Mouse (Mus musculus): ENCODE results near the gene Dhx30. TPM values are rescaled to one million over a fixed set of nuclear protein-coding genes. Genes with fewer than 3 reads are reported as not detected.
A peak's percentile ranks its signal among the peaks of the same experiment; 100 is the strongest.
"Not testable (repeated sequence)": the region's sequence is repeated elsewhere in the genome, so short reads cannot be mapped to it uniquely, and the experiment has no call there.

Gene Dhx30
- polyA plus RNA-seq, 1 experiment from 2014 or later = 137 TPM

- Histone ChIP-seq H3K4me1 (no peaks in the 10 kb centered on the region), H3K27ac (replicated peaks) (no peak overlapping the region), H3K9me3 (replicated peaks) (no peaks in the 10 kb centered on the region), H3K4me2 (replicated peaks) (no peak overlapping the region), H3K27me3 (no peaks in the 10 kb centered on the region), H3K36me3 (peaks cover 92% of the 10 kb centered on the region), H3K4me3 (replicated peaks) (no peak overlapping the region), H3K9ac (no peak overlapping the region)
- ATAC-seq (ENCODE audit: insufficient number of reproducible peaks, low FRiP score, low TSS enrichment, low read depth) = no peak
- 87% methylated on average over 4 of the region's 4 CpGs for WGBS
Measured at GRCm38 (mm10) chr9:110093303-110093702, 24.3 kb downstream of the Dhx30 start.

- peaks cover 100% of the 10 kb centered on the region for H3K36me3 ChIP-seq
- H3K9me3 ChIP-seq (replicated peaks) = no peaks in the 10 kb centered on the region
- H3K4me3 ChIP-seq (replicated peaks) = no peak overlapping the region
- ATAC-seq (ENCODE audit: insufficient number of reproducible peaks, low FRiP score, low TSS enrichment, low read depth) = no peak
- H3K27ac ChIP-seq (replicated peaks) = no peak overlapping the region
- H3K9ac ChIP-seq = no peak overlapping the region
- 90% methylated on average over 8 of the region's 8 CpGs for WGBS
- H3K27me3 ChIP-seq = no peaks in the 10 kb centered on the region
- H3K4me2 ChIP-seq (replicated peaks) = no peak overlapping the region
- no peaks in the 10 kb centered on the region for H3K4me1 ChIP-seq
Measured at GRCm38 (mm10) chr9:110085693-110086092, 31.9 kb downstream of the Dhx30 start.

- H3K27ac ChIP-seq (replicated peaks) = peak overlapping the region; percentile 51; the same call in 1 of the 2 replicates
- H3K27me3 ChIP-seq = no peaks in the 10 kb centered on the region
- peak; percentile 64 for ATAC-seq (ENCODE audit: insufficient number of reproducible peaks, low FRiP score, low TSS enrichment, low read depth)
- H3K4me1 ChIP-seq = no peaks in the 10 kb centered on the region
- peaks cover 99% of the 10 kb centered on the region for H3K36me3 ChIP-seq
- 84% methylated on average over 25 of the region's 25 CpGs for WGBS
- no peaks in the 10 kb centered on the region for H3K9me3 ChIP-seq (replicated peaks)
- H3K9ac ChIP-seq = no peak overlapping the region
- no peak overlapping the region for H3K4me2 ChIP-seq (replicated peaks)
- no peak overlapping the region for H3K4me3 ChIP-seq (replicated peaks)
Measured at GRCm38 (mm10) chr9:110084201-110084964, 33.2 kb downstream of the Dhx30 start.

GRCm38 (mm10) chr9:110081066-110081465, 36.6 kb downstream of the Dhx30 start:
- ATAC-seq (ENCODE audit: insufficient number of reproducible peaks, low FRiP score, low TSS enrichment, low read depth) = no peak
- Histone ChIP-seq H3K9me3 (replicated peaks) (no peaks in the 10 kb centered on the region), H3K9ac (no peak overlapping the region), H3K36me3 (peaks cover 92% of the 10 kb centered on the region), H3K27ac (replicated peaks) (no peak overlapping the region), H3K4me2 (replicated peaks) (no peak overlapping the region), H3K4me3 (replicated peaks) (no peak overlapping the region), H3K27me3 (no peaks in the 10 kb centered on the region), H3K4me1 (no peaks in the 10 kb centered on the region)
- WGBS = 85% methylated on average over 3 of the region's 3 CpGs

- not testable (repeated sequence) for H3K9ac ChIP-seq; H3K9me3 ChIP-seq (replicated peaks); H3K4me3 ChIP-seq (replicated peaks); H3K4me1 ChIP-seq; H3K27ac ChIP-seq (replicated peaks); H3K27me3 ChIP-seq; ATAC-seq (ENCODE audit: insufficient number of reproducible peaks, low FRiP score, low TSS enrichment, low read depth); H3K4me2 ChIP-seq (replicated peaks)
- WGBS = 73% methylated on average over 6 of the region's 7 CpGs
- peaks cover 73% of the 10 kb centered on the region for H3K36me3 ChIP-seq
Measured at GRCm38 (mm10) chr9:110076468-110076867, 41.2 kb downstream of the Dhx30 start.

GRCm38 (mm10) chr9:110071843-110072242, 45.8 kb downstream of the Dhx30 start:
- Histone ChIP-seq H3K4me3 (replicated peaks) (no peak overlapping the region), H3K9ac (no peak overlapping the region), H3K27me3 (no peaks in the 10 kb centered on the region), H3K27ac (replicated peaks) (no peak overlapping the region), H3K36me3 (peaks cover 71% of the 10 kb centered on the region), H3K9me3 (replicated peaks) (no peaks in the 10 kb centered on the region), H3K4me1 (no peaks in the 10 kb centered on the region), H3K4me2 (replicated peaks) (no peak overlapping the region)
- no peak for ATAC-seq (ENCODE audit: insufficient number of reproducible peaks, low FRiP score, low TSS enrichment, low read depth)
- 5% methylated on average over 1 of the region's 1 CpGs for WGBS

GRCm38 (mm10) chr9:110071011-110071410, 46.6 kb downstream of the Dhx30 start:
- Histone ChIP-seq H3K27me3 (no peaks in the 10 kb centered on the region), H3K27ac (replicated peaks) (no peak overlapping the region; the same call in 1 of the 2 replicates), H3K4me1 (no peaks in the 10 kb centered on the region), H3K9ac (no peak overlapping the region), H3K36me3 (peaks cover 73% of the 10 kb centered on the region), H3K4me2 (replicated peaks) (no peak overlapping the region), H3K4me3 (replicated peaks) (no peak overlapping the region), H3K9me3 (replicated peaks) (no peaks in the 10 kb centered on the region)
- no peak for ATAC-seq (ENCODE audit: insufficient number of reproducible peaks, low FRiP score, low TSS enrichment, low read depth)
- 86% methylated on average over 4 of the region's 4 CpGs for WGBS

- Histone ChIP-seq H3K36me3 (peaks cover 75% of the 10 kb centered on the region), H3K27ac (replicated peaks) (no peak overlapping the region), H3K9me3 (replicated peaks) (no peaks in the 10 kb centered on the region), H3K27me3 (no peaks in the 10 kb centered on the region), H3K9ac (no peak overlapping the region), H3K4me2 (replicated peaks) (no peak overlapping the region), H3K4me3 (replicated peaks) (no peak overlapping the region), H3K4me1 (no peaks in the 10 kb centered on the region)
- 83% methylated on average over 9 of the region's 9 CpGs for WGBS
- no peak for ATAC-seq (ENCODE audit: insufficient number of reproducible peaks, low FRiP score, low TSS enrichment, low read depth)
Measured at GRCm38 (mm10) chr9:110070358-110070757, 47.3 kb downstream of the Dhx30 start.

GRCm38 (mm10) chr9:110068745-110069144, 48.9 kb downstream of the Dhx30 start:
- ATAC-seq (ENCODE audit: insufficient number of reproducible peaks, low FRiP score, low TSS enrichment, low read depth) = no peak
- H3K4me1 ChIP-seq = no peaks in the 10 kb centered on the region
- no peak overlapping the region for H3K9ac ChIP-seq
- H3K4me3 ChIP-seq (replicated peaks) = no peak overlapping the region
- no peaks in the 10 kb centered on the region for H3K9me3 ChIP-seq (replicated peaks)
- WGBS = 90% methylated on average over 6 of the region's 6 CpGs
- no peaks in the 10 kb centered on the region for H3K27me3 ChIP-seq
- no peak overlapping the region for H3K27ac ChIP-seq (replicated peaks)
- H3K4me2 ChIP-seq (replicated peaks) = no peak overlapping the region
- H3K36me3 ChIP-seq = peaks cover 66% of the 10 kb centered on the region

GRCm38 (mm10) chr9:110064641-110065040, 53.0 kb downstream of the Dhx30 start:
- no peak overlapping the region for H3K4me2 ChIP-seq (replicated peaks)
- H3K9ac ChIP-seq = no peak overlapping the region
- H3K4me3 ChIP-seq (replicated peaks) = no peak overlapping the region
- H3K9me3 ChIP-seq (replicated peaks) = no peaks in the 10 kb centered on the region
- peaks cover 38% of the 10 kb centered on the region for H3K36me3 ChIP-seq
- H3K27me3 ChIP-seq = no peaks in the 10 kb centered on the region
- H3K4me1 ChIP-seq = no peaks in the 10 kb centered on the region
- no peak for ATAC-seq (ENCODE audit: insufficient number of reproducible peaks, low FRiP score, low TSS enrichment, low read depth)
- H3K27ac ChIP-seq (replicated peaks) = no peak overlapping the region

- ATAC-seq (ENCODE audit: insufficient number of reproducible peaks, low FRiP score, low TSS enrichment, low read depth) = no peak
- Histone ChIP-seq H3K9me3 (replicated peaks) (no peaks in the 10 kb centered on the region), H3K27ac (replicated peaks) (no peak overlapping the region), H3K27me3 (no peaks in the 10 kb centered on the region), H3K4me2 (replicated peaks) (no peak overlapping the region), H3K4me3 (replicated peaks) (no peak overlapping the region), H3K36me3 (peaks cover 20% of the 10 kb centered on the region; the same call in 1 of the 2 replicates), H3K9ac (no peak overlapping the region), H3K4me1 (no peaks in the 10 kb centered on the region)
- 90% methylated on average over 6 of the region's 6 CpGs for whole genome bisulfite sequencing
Measured at GRCm38 (mm10) chr9:110062861-110063260, 54.8 kb downstream of the Dhx30 start.

GRCm38 (mm10) chr9:110062405-110062804, 55.2 kb downstream of the Dhx30 start:
- Histone ChIP-seq H3K4me3 (replicated peaks) (no peak overlapping the region), H3K9ac (no peak overlapping the region), H3K4me1 (no peaks in the 10 kb centered on the region), H3K27ac (replicated peaks) (no peak overlapping the region), H3K27me3 (no peaks in the 10 kb centered on the region), H3K36me3 (peaks cover 18% of the 10 kb centered on the region; the same call in 1 of the 2 replicates), H3K4me2 (replicated peaks) (no peak overlapping the region), H3K9me3 (replicated peaks) (no peaks in the 10 kb centered on the region)
- no peak for ATAC-seq (ENCODE audit: insufficient number of reproducible peaks, low FRiP score, low TSS enrichment, low read depth)
- WGBS = 84% methylated on average over 7 of the region's 7 CpGs
